Mouse (Mus musculus) forelimb bud, embryonic 11.5 days (tissue): Measurements from ENCODE around the gene Rad51b.

Source experiments
- DNase-seq: peaks from one replicate; pipeline ENCODE4 v3.0.0-alpha.2; 2012; ENCODE audit warnings: low read depth, low spot score

Rad51b gene

GRCm38 (mm10) chr12:79527222-79527621 lies 230.1 kb downstream of the Rad51b start:
- DNase-seq, result no peak

GRCm38 (mm10) chr12:79530275-79530902 lies 233.3 kb downstream of the Rad51b start:
- DNase-seq, result no peak

GRCm38 (mm10) chr12:79531809-79532798 lies 235.0 kb downstream of the Rad51b start:
- DNase-seq, result peak; percentile 60

DNA sequence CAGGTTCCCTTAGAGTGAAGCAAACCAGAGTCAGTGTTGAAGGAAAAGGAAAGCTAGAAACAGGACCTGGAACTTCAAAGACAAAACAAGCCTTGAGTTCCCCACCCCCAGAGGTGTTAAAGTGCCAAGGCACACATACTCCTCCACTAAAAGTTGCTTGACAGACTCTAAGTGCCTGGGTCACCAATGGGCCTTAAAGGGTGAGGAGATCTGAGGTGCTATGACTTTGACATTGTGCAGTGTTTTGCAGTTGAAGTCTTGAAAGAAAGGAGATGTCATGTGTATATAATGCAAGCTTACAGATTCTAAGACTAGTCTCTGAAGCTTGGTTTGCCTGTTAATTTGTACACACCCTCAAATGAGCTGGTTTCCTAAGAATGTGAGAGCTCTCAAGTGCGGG lies 237.7 kb downstream of the Rad51b start:
- peak; percentile 56 for DNase-seq

DNA sequence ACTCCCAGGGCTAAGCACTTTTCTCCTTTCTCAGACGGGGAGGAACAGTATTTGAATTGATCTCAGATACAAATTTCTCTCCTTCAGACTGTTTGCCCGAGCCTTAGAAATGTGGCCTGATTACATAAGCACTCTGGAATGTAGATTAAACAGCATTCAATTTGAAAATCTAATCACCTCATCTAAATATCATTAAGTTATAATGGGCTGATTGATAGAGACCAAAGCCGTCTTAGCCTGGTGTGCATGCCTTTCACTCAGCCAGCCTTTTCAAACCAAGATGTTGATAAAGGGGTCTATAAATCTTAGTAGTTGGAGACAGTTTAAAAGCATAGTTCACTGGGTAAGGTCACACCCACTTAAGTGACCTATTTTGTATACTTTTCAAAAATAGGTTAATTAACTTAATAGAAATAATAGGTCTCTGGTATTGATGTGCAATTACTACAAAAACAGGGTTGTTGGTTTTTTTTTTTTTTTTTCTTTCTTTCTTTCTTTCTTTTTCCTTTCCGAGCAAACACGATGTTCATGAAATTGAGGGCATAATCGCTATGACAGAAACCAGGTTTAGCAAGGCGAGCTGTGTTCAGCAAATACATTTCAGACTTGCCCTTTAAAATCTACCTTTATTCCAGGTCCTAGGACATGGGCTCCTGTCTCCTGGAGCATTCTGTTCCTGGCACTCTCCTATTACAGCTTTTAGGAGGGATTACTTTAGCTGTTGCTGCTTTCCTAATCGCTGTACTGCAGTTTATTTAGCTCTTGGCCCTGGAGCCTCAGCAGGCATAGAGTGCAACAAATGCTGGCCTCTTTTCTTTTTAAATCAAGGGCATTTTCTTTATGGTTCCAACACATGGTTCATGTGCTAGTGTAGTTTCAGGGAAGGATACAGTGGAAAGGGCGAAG lies 238.7 kb downstream of the Rad51b start:
- DNase-seq, result peak; percentile 42

DNA sequence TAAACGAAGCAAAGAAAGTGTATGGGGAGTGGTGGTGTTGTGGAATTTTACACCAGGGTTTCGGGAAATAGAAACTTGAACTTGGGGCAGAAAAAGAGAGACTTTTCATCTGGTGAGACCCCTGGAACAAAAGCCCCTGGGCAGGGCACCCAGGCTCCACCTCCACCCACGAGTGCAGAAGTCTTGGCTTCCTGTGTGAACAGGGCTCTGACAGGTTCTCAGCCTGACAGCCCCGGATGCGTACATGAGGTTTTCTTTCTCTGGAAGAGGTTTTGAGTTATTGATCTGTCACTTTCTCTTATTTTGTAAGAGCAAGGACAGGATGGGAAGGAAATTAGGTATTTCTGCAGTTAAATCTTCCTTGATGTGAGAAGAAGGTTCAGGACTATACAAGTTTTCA lies 243.1 kb downstream of the Rad51b start:
- DNase-seq, result no peak

DNA sequence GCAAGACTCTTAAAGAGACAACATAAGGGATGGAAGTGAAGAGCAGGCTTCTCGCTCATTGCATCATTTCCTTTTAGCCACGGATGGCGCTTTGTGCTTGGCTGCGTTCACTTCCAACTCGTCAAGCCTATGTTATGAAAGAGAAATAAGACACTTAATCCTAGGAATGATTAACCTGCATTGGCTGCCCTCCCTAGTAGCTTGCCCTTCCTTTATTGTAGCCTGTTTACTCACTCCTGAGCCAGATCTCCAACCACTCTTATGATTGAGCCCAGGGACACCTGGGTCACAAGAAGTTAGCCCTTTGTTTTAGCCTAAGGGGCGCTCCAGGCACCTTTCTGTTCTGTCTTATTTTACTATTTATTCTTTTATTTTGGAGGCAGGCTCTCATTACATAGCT lies 244.5 kb downstream of the Rad51b start:
- DNase-seq, result no peak

DNA sequence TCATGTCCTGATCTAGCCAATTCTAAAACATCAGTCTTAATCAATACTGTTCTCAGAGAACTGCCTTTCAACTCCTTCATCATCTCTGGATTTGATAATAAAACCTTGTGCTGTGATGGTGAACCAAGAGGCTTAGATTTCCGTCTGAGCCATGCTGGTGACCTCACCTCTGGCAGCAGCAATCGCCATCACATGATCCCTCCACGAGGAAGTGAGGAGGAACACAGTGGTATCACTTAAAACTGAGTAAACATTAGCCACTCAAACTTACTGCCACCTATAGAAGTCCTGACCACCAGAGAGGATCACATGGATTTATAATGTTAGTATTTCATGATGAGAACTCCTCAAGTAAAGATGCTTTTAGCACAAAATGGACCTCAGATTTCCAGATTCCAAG lies 248.0 kb downstream of the Rad51b start:
- no peak for DNase-seq

GRCm38 (mm10) chr12:79547556-79547955 lies 250.5 kb downstream of the Rad51b start:
- no peak for DNase-seq

DNA sequence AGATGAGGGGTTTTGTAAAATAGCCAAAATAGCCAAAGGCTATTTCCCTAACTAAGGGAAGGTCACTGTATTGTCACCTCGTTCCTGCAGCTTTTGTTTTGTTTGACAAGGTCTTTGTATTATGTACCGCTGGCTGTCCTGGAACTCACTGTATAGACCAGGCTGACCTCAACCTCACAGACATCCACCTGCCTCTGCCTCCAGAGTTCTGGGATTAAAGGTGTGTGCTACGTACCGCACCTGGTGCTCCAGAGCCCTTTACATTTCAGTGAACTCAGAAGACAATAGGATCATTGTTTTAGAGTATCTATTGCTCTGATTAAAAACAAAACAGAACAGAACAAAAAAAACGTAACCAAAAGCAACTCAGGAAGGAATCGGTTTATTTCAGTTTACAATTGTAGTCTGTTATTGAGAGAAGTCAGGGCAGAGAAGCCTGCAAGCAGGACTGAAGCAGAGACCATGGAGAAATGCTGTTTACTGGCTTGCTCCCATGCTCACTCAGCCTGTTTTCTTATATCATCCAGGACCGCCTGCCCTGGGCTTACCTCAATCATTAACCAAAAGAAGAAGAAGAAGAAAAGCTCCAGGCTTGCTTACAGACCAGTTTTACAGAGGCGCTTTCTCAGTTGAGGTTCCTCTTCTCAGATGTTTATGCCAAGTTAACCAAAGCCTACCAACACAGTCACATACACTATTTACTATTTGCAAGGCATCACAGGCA lies 251.7 kb downstream of the Rad51b start:
- DNase-seq, result no peak

- no peak for DNase-seq
These were observed 253.1 kb downstream of the Rad51b start for GRCm38 (mm10) chr12:79550049-79550682.

DNA sequence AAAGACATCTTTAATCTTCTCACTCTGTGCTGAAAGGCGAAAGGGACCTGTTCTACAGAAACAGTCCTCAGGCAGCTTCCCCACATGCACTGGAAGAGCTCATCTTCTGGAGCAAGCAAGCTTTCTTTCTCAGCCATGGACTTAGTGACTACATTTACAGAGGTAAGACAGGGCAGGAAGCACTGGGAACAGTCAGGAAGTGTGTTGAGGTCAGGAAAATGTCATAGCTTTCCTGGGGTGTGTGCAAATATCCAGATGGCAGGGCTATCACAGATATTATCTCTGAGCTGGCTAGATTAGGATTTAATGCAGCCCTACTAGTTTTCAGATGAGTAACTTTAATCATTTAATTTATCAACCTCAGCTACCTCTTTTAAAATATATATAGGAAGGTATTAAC lies 254.2 kb downstream of the Rad51b start:
- DNase-seq, result no peak

DNA sequence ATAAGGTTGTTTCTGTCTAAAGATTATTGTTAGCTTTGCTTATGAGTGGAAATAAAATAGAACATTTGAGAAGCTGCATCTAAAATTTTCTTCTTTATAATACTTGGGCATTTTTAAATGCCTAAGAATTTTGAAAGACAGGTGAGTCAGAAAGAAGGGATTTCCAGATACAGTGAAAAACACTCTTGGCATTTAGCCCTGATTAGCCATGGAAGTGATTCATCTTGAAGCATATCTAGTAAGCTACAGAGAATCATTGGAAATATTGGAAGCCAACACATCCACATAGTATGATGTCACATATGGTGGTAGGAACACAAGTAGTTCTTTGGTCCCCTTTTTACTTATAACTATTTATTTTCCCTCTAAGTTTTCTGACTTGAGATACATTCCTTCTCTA lies 256.0 kb downstream of the Rad51b start:
- DNase-seq, result no peak

GRCm38 (mm10) chr12:79557904-79558303 lies 260.8 kb downstream of the Rad51b start:
- DNase-seq, result no peak

DNA sequence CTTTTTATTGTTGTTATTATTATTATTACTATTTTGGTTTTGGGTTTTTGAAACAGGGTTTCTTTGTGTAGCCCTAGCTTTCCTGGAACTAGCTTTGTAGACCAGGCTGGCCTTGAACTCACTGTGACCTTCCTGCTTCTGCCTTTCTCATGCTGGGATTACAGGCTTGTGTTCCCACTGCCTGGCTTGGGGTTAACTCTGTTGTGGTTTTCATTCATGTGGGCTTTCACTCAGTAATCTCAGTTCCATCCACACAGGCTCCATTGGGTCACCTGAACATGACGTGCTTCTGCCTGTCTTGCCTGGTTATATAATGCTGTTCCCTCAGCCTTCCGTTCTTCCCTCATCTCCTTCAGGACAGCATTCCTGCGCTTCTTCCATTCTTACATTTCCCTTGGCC lies 261.6 kb downstream of the Rad51b start:
- DNase-seq, result no peak

DNA sequence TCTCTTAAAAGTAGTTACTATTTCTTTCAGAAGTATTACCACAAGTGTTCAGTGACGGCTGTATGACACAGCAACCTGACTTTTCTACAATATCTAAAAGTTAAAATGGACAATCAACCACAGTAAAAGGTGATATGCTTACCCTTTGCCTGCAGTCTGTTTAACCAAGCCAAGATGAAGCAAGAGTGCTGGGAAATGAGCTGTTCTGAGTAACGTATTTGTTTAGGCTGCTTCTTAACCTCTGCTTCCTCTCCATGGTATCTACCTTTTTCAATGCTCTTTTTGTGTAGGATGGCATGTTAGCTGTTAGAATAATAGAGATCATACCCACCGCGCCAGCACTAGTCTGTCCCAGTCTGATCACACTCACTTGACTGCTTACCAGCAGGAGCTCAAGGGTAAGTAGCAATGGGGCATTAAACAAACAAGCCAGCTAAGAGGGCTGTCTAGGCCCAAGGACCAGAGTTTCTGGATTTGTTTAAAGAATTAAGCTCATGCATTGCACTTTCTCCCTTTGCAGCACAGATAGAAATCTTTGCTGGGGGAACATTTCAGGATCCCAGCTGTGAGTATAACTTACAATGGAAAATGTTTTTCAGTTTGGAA lies 262.4 kb downstream of the Rad51b start:
- DNase-seq, result no peak

- no peak for DNase-seq
These were observed 263.1 kb downstream of the Rad51b start for GRCm38 (mm10) chr12:79560084-79560699.

GRCm38 (mm10) chr12:79560893-79561292 lies 263.8 kb downstream of the Rad51b start:
- DNase-seq, result no peak

- no peak for DNase-seq
These were observed 277.3 kb downstream of the Rad51b start for GRCm38 (mm10) chr12:79574159-79575040.
